Mouse (Mus musculus) lung, postnatal 0 days (tissue): ENCODE measurements around the gene Helz.

Experiments used
- CTCF ChIP-seq: IDR thresholded peaks from 2 replicates; pipeline ENCODE4 v1.5.1; 2016; ENCODE audit warnings: antibody characterized with exemption, mild to moderate bottlenecking
- EP300 ChIP-seq: IDR thresholded peaks from 2 replicates; pipeline ENCODE4 v1.6.1; 2016; ENCODE audit warnings: antibody characterized with exemption, mild to moderate bottlenecking, control low read depth

GRCm38 (mm10) chr11:107615696-107616095 is 68.0 kb downstream of the Helz start:
- TF ChIP-seq EP300 = no peak
- TF ChIP-seq CTCF = no peak
